Mouse (Mus musculus): Measurements from ENCODE around the gene Kctd2. TPM values are rescaled to one million over a fixed set of nuclear protein-coding genes. Genes with fewer than 3 reads are reported as not detected.
A peak's percentile ranks its signal among the peaks of the same experiment; 100 is the strongest.
"Not testable (repeated sequence)": the region's sequence is repeated elsewhere in the genome, so short reads cannot be mapped to it uniquely, and the experiment has no call there.

The Kctd2 gene
- polyA plus RNA-seq, 1 experiment from 2014 or later, result 22.2 TPM

DNA sequence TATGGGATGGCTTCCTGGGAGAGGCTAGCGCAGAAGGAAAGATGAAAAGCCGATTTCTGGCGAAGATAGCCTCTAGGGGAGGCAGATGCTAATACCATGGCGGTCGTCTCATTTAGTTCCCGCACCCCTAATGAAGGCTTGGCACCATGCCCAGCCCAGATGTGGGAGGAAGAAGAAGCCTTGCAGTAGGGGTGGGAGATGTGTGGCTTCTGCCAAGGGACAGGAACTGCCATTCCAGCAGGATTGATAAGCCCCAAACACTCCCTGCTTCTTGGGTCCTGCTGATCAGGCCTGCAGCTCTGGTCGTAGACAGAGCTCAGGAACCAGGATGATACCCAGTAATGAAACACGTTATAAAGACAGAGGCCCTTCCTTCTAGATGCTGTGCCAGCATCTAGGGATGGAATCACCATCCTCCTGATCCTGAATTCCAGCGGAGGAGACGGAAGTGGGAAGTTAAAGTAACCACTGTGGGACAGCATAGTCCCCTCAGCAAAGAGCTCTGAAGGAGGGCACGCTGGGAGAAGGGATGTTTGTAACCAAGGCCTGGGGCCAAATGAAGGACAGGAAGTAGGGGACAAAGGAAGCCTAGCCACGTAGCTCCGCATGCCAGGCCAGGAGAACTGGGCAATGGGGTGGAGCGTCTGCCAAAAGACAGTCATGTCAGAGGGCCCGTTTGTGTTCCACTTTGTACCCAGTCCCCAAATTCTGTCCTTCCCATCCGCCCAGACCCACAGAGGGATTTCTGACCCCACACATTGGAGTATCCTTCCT is 36.0 kb upstream of the Kctd2 start:
- H3K9me3 ChIP-seq (ENCODE audit: low read depth, low read length), result no peaks in the 10 kb centered on the region
- peak overlapping the region; percentile 85 for H3K4me2 ChIP-seq
- H3K27me3 ChIP-seq (ENCODE audit: insufficient read depth, low read length), result no peaks in the 10 kb centered on the region
- no peak overlapping the region; the same call in 1 of the 2 replicates for H3K9ac ChIP-seq
- WGBS, result 42% methylated on average over 16 of the region's 16 CpGs
- peak overlapping the region; percentile 71 for H3K27ac ChIP-seq (ENCODE audit: low read depth)
- H3K4me3 ChIP-seq (ENCODE audit: low read depth, low read length), result no peak overlapping the region
- ATAC-seq (ENCODE audit: insufficient read depth), result no peak; the same call in 1 of the 2 replicates
- H3K36me3 ChIP-seq (ENCODE audit: insufficient read depth), result no peaks in the 10 kb centered on the region
- peaks cover 15% of the 10 kb centered on the region for H3K4me1 ChIP-seq (ENCODE audit: insufficient read depth)
- TF ChIP-seq CTCF (IDR thresholded peaks at IDR 0.05; ENCODE audit: low read depth), result no peak
- peak; percentile 85 for DNase-seq

DNA sequence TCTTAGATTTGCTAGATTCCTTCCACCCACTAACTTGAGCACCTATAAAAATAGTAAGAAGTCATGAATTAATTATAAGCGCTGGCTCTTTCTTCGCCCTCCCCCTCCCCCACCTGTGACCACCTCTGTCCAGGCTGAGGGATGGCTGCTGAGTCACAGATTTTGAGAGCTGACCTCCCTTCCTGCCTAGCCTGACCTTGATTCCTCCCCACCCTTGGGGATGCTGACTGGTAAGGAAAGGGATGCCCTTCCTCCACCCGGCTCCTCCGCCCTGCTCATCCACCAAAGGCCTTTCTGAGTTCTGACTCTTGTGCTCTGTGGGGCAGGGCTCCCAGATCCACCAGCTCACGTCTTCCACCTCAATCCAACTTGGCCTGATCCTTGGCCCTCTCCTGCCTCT is 35.3 kb upstream of the Kctd2 start:
- Histone ChIP-seq H3K9me3 (ENCODE audit: low read depth, low read length) (no peaks in the 10 kb centered on the region), H3K36me3 (ENCODE audit: insufficient read depth) (no peaks in the 10 kb centered on the region), H3K9ac (no peak overlapping the region), H3K4me1 (ENCODE audit: insufficient read depth) (peaks cover 15% of the 10 kb centered on the region), H3K27ac (ENCODE audit: low read depth) (peak overlapping the region; percentile 71; the same call in 1 of the 2 replicates), H3K4me3 (ENCODE audit: low read depth, low read length) (no peak overlapping the region), H3K4me2 (peak overlapping the region; percentile 85), H3K27me3 (ENCODE audit: insufficient read depth, low read length) (no peaks in the 10 kb centered on the region)
- ATAC-seq (ENCODE audit: insufficient read depth) (no peak), DNase-seq (peak; percentile 21)
- 71% methylated on average over 5 of the region's 5 CpGs for WGBS
- no peak for TF ChIP-seq CTCF (IDR thresholded peaks at IDR 0.05; ENCODE audit: low read depth)

DNA sequence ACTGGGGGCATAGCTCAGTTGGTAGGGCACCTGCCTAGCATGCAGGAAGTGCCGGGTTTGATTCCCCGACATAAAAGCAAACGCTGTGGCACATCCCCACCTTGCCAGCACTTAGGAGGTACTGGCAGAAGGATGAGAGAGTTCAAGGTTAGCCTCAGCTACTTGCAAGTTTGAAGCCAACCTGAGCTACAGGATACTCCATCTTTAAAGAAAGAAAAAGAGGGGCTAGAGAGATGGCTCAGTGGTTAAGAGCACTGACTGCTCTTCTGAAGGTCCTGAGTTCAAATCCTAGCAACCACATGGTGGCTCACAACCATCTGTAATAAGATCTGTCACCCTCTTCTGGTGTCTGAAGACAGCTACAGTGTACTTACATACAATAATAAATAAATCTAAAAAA is 33.1 kb upstream of the Kctd2 start:
- Histone ChIP-seq H3K4me1 (ENCODE audit: insufficient read depth) (peaks cover 15% of the 10 kb centered on the region), H3K36me3 (ENCODE audit: insufficient read depth) (peaks cover 14% of the 10 kb centered on the region; the same call in 1 of the 2 replicates)
- H3K4me3 ChIP-seq (ENCODE audit: low read depth, low read length); H3K27ac ChIP-seq (ENCODE audit: low read depth); H3K9me3 ChIP-seq (ENCODE audit: low read depth, low read length); H3K27me3 ChIP-seq (ENCODE audit: insufficient read depth, low read length); H3K9ac ChIP-seq; H3K4me2 ChIP-seq; ATAC-seq (ENCODE audit: insufficient read depth); DNase-seq: not testable (repeated sequence)
- WGBS, result 88% methylated on average over 3 of the region's 3 CpGs

DNA sequence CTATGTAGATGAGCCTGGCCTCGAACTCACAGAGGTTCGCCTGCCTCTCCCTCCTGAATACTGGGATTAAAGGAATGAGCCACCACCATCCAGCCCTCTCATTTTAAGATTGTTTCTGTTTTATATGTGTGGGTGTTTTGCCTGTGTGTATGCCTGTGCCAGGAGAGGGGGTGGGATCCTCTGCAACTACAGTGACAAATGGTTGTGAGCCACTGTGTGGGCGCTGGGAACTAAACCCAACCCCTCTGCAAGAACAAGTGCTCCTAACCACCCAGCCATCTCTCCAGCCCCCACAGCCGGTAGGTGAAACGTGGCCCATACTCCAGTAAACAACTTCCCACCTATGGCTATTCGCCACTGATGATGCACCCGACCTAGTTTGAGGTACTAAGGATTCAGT is 28.6 kb upstream of the Kctd2 start:
- no peak for TF ChIP-seq CTCF (IDR thresholded peaks at IDR 0.05; ENCODE audit: low read depth)
- Histone ChIP-seq H3K27ac (ENCODE audit: low read depth) (no peak overlapping the region), H3K9ac (no peak overlapping the region), H3K4me1 (ENCODE audit: insufficient read depth) (no peaks in the 10 kb centered on the region), H3K27me3 (ENCODE audit: insufficient read depth, low read length) (no peaks in the 10 kb centered on the region), H3K4me2 (no peak overlapping the region), H3K4me3 (ENCODE audit: low read depth, low read length) (no peak overlapping the region), H3K9me3 (ENCODE audit: low read depth, low read length) (no peaks in the 10 kb centered on the region), H3K36me3 (ENCODE audit: insufficient read depth) (peaks cover 59% of the 10 kb centered on the region)
- ATAC-seq (ENCODE audit: insufficient read depth) (no peak), DNase-seq (no peak)
- 91% methylated on average over 7 of the region's 7 CpGs for WGBS

DNA sequence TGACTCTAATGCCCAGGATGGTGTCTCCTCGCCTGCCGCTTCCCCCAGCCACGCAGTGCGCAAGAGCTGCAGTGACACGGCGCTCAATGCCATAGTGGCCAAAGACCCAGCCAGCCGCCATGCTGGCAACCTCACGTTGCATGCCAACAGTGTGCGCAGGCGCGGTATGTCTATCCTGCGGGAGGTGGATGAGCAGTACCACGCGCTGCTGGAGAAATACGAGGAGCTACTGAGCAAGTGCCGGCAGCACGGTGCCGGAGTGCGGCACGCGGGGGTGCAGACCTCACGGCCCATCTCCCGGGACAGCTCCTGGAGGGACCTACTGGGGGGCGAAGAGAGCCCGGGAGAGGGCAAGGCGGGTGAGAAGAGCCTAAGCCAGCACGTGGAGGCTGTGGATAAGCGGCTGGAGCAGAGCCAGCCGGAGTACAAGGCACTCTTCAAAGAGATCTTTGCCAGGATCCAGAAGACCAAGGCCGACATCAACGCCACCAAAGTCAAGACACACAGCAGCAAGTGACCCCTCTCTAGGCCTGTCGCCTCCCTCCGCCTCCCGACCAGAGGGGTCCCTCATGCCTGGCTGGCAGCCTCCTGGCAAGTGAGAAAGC is 26.1 kb upstream of the Kctd2 start:
- Histone ChIP-seq H3K4me2 (peak overlapping the region; percentile 39), H3K4me3 (ENCODE audit: low read depth, low read length) (no peak overlapping the region), H3K4me1 (ENCODE audit: insufficient read depth) (no peaks in the 10 kb centered on the region), H3K9me3 (ENCODE audit: low read depth, low read length) (no peaks in the 10 kb centered on the region), H3K9ac (no peak overlapping the region), H3K27ac (ENCODE audit: low read depth) (no peak overlapping the region), H3K27me3 (ENCODE audit: insufficient read depth, low read length) (no peaks in the 10 kb centered on the region), H3K36me3 (ENCODE audit: insufficient read depth) (peaks cover 60% of the 10 kb centered on the region)
- DNase-seq, result peak; percentile 28
- 57% methylated on average over 34 of the region's 34 CpGs for WGBS
- ATAC-seq (ENCODE audit: insufficient read depth), result no peak
- no peak for TF ChIP-seq CTCF (IDR thresholded peaks at IDR 0.05; ENCODE audit: low read depth)

DNA sequence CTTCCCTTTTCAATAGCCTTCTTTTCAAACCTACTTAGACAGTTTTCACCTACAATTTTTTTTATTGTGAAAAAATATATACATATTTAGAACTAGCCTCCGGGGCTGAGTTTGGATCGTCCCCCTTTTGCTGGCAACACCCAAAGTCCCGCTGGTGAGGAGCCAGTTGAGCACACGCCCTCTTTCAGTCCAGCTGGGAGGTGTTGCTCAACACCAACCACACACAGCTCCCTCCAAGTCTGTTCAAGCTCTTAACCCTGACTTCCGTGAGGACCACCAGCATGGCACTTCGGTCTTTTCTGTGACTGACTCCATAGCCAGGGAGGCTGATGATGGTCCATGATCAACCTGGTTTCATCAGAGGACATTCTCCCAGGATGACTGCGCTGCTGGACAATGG is 21.8 kb upstream of the Kctd2 start:
- no peaks in the 10 kb centered on the region for H3K9me3 ChIP-seq (ENCODE audit: low read depth, low read length)
- no peaks in the 10 kb centered on the region for H3K27me3 ChIP-seq (ENCODE audit: insufficient read depth, low read length)
- no peak overlapping the region for H3K4me2 ChIP-seq
- no peak overlapping the region for H3K4me3 ChIP-seq (ENCODE audit: low read depth, low read length)
- ATAC-seq (ENCODE audit: insufficient read depth) (peak; percentile 75), DNase-seq (peak; percentile 80)
- H3K9ac ChIP-seq, result no peak overlapping the region
- WGBS, result 46% methylated on average over 7 of the region's 7 CpGs
- H3K36me3 ChIP-seq (ENCODE audit: insufficient read depth), result peaks cover 34% of the 10 kb centered on the region
- H3K4me1 ChIP-seq (ENCODE audit: insufficient read depth), result no peaks in the 10 kb centered on the region
- H3K27ac ChIP-seq (ENCODE audit: low read depth), result no peak overlapping the region
- TF ChIP-seq CTCF (IDR thresholded peaks at IDR 0.05; ENCODE audit: low read depth), result no peak

DNA sequence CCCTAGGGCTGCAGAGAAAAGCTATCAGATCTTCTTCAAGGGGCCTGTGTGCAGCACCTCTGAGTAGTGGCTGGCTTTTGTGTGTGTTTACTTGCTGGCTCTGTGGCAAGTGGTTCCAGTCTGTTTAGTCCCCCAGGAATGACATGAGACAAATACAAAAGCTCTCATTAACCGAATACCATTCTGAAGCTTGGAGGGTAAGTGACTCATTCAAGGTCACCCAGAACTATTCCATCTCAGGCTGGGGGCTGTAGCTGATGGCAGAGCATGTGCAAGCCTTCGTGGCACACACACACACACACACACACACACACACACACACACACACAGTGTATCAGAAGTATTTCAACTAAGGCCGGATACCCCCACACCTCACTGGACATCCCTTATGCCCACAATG is 19.8 kb upstream of the Kctd2 start:
- peaks cover 13% of the 10 kb centered on the region; the same call in 1 of the 2 replicates for H3K36me3 ChIP-seq (ENCODE audit: insufficient read depth)
- WGBS, result 61% methylated on average over 3 of the region's 3 CpGs
- H3K4me1 ChIP-seq (ENCODE audit: insufficient read depth), result peaks cover 7% of the 10 kb centered on the region
- H3K9me3 ChIP-seq (ENCODE audit: low read depth, low read length), result no peaks in the 10 kb centered on the region
- H3K9ac ChIP-seq, result no peak overlapping the region
- no peak overlapping the region for H3K27ac ChIP-seq (ENCODE audit: low read depth)
- H3K4me3 ChIP-seq (ENCODE audit: low read depth, low read length), result no peak overlapping the region
- no peaks in the 10 kb centered on the region for H3K27me3 ChIP-seq (ENCODE audit: insufficient read depth, low read length)
- no peak for TF ChIP-seq CTCF (IDR thresholded peaks at IDR 0.05; ENCODE audit: low read depth)
- no peak for DNase-seq
- ATAC-seq (ENCODE audit: insufficient read depth), result no peak
- H3K4me2 ChIP-seq, result no peak overlapping the region
